Mouse (Mus musculus): ENCODE measurements around the gene Gm49325. TPM values are rescaled to one million over a fixed set of nuclear protein-coding genes. Genes with fewer than 3 reads are reported as not detected.
A peak's percentile ranks its signal among the peaks of the same experiment; 100 is the strongest.

Gm49325 gene
- polyA plus RNA-seq, 1 experiment from 2014 or later, result 8.4 TPM

- TF ChIP-seq EP300 (IDR thresholded peaks at IDR 0.05; ENCODE audit: low read depth), result no peak
- TF ChIP-seq CTCF (IDR thresholded peaks at IDR 0.05; ENCODE audit: low read depth), result no peak
- ATAC-seq (no peak), DNase-seq (no peak)
- Histone ChIP-seq H3K9me3 (ENCODE audit: low read length) (no peaks in the 10 kb centered on the region), H3K4me2 (ENCODE audit: low read depth, low read length) (peak overlapping the region; percentile 83; the same call in 1 of the 2 replicates), H3K27ac (ENCODE audit: low read depth) (0 out of 2 replicates have a peak overlapping the region, but pooled peaks have one; percentile 99), H3K9ac (replicated peaks) (no peak overlapping the region; the same call in 1 of the 2 replicates), H3K27me3 (ENCODE audit: insufficient read depth, low read length) (no peaks in the 10 kb centered on the region), H3K4me3 (ENCODE audit: low read depth, low read length) (no peak overlapping the region), H3K36me3 (replicated peaks; ENCODE audit: insufficient read depth, low read length) (peaks cover 3% of the 10 kb centered on the region; the same call in 1 of the 2 replicates), H3K4me1 (ENCODE audit: insufficient read depth) (peaks cover 25% of the 10 kb centered on the region)
- 62% methylated on average over 10 of the region's 10 CpGs for WGBS (ENCODE audit: insufficient replicate concordance)
Observed at GRCm38 (mm10) chr10:77580027-77580920, 25.7 kb upstream of the Gm49325 start.

- WGBS (ENCODE audit: insufficient replicate concordance), result 6% methylated on average over 8 of the region's 8 CpGs
- H3K9me3 ChIP-seq (ENCODE audit: low read length), result no peaks in the 10 kb centered on the region
- no peak for DNase-seq
- peak overlapping the region; percentile 99 for H3K27ac ChIP-seq (ENCODE audit: low read depth)
- H3K36me3 ChIP-seq (replicated peaks; ENCODE audit: insufficient read depth, low read length), result peaks cover 3% of the 10 kb centered on the region
- no peaks in the 10 kb centered on the region for H3K27me3 ChIP-seq (ENCODE audit: insufficient read depth, low read length)
- H3K9ac ChIP-seq (replicated peaks), result peak overlapping the region; percentile 82
- H3K4me1 ChIP-seq (ENCODE audit: insufficient read depth), result peaks cover 29% of the 10 kb centered on the region
- TF ChIP-seq CTCF (IDR thresholded peaks at IDR 0.05; ENCODE audit: low read depth) (no peak), EP300 (IDR thresholded peaks at IDR 0.05; ENCODE audit: low read depth) (no peak)
- H3K4me3 ChIP-seq (ENCODE audit: low read depth, low read length), result peak overlapping the region; percentile 73
- no peak for ATAC-seq
- H3K4me2 ChIP-seq (ENCODE audit: low read depth, low read length), result peak overlapping the region; percentile 83
Observed at GRCm38 (mm10) chr10:77581023-77581407, 25.0 kb upstream of the Gm49325 start.

GRCm38 (mm10) chr10:77581408-77582284 is 24.4 kb upstream of the Gm49325 start, which contains the start of gene Pttg1ip:
Gene Pttg1ip, plus strand, starts transcription at chr10:77581720.
- Histone ChIP-seq H3K27me3 (ENCODE audit: insufficient read depth, low read length) (no peaks in the 10 kb centered on the region), H3K9me3 (ENCODE audit: low read length) (no peaks in the 10 kb centered on the region), H3K4me1 (ENCODE audit: insufficient read depth) (peaks cover 35% of the 10 kb centered on the region), H3K27ac (ENCODE audit: low read depth) (peak within 1 kb of the TSS; percentile 99), H3K36me3 (replicated peaks; ENCODE audit: insufficient read depth, low read length) (peaks cover 3% of the 10 kb centered on the region), H3K4me3 (ENCODE audit: low read depth, low read length) (peak within 1 kb of the TSS; percentile 73), H3K9ac (replicated peaks) (peak within 1 kb of the TSS; percentile 82), H3K4me2 (ENCODE audit: low read depth, low read length) (peak within 1 kb of the TSS; percentile 83)
- under 1% methylated on average over 64 of the region's 64 CpGs for WGBS (ENCODE audit: insufficient replicate concordance)
- peak; percentile 94 for ATAC-seq
- TF ChIP-seq EP300 (IDR thresholded peaks at IDR 0.05; ENCODE audit: low read depth) (no peak), CTCF (IDR thresholded peaks at IDR 0.05; ENCODE audit: low read depth) (no peak)
- DNase-seq, result peak; percentile 97

GRCm38 (mm10) chr10:77582285-77582618 is 23.7 kb upstream of the Gm49325 start:
- peak overlapping the region; percentile 73 for H3K4me3 ChIP-seq (ENCODE audit: low read depth, low read length)
- ATAC-seq (peak; percentile 5; the same call in 1 of the 2 replicates), DNase-seq (no peak)
- H3K4me1 ChIP-seq (ENCODE audit: insufficient read depth), result peaks cover 41% of the 10 kb centered on the region
- peak overlapping the region; percentile 82 for H3K9ac ChIP-seq (replicated peaks)
- no peaks in the 10 kb centered on the region for H3K9me3 ChIP-seq (ENCODE audit: low read length)
- no peaks in the 10 kb centered on the region for H3K27me3 ChIP-seq (ENCODE audit: insufficient read depth, low read length)
- peak overlapping the region; percentile 99 for H3K27ac ChIP-seq (ENCODE audit: low read depth)
- 6% methylated on average over 8 of the region's 8 CpGs for WGBS (ENCODE audit: insufficient replicate concordance)
- H3K36me3 ChIP-seq (replicated peaks; ENCODE audit: insufficient read depth, low read length), result peaks cover 4% of the 10 kb centered on the region
- TF ChIP-seq EP300 (IDR thresholded peaks at IDR 0.05; ENCODE audit: low read depth) (no peak), CTCF (IDR thresholded peaks at IDR 0.05; ENCODE audit: low read depth) (no peak)
- H3K4me2 ChIP-seq (ENCODE audit: low read depth, low read length), result peak overlapping the region; percentile 83

- 37% methylated on average over 10 of the region's 10 CpGs for WGBS (ENCODE audit: insufficient replicate concordance)
- Histone ChIP-seq H3K4me3 (ENCODE audit: low read depth, low read length) (peak overlapping the region; percentile 19; the same call in 1 of the 2 replicates), H3K36me3 (replicated peaks; ENCODE audit: insufficient read depth, low read length) (peaks cover 10% of the 10 kb centered on the region), H3K4me1 (ENCODE audit: insufficient read depth) (peaks cover 57% of the 10 kb centered on the region), H3K4me2 (ENCODE audit: low read depth, low read length) (peak overlapping the region; percentile 83), H3K27me3 (ENCODE audit: insufficient read depth, low read length) (no peaks in the 10 kb centered on the region), H3K9me3 (ENCODE audit: low read length) (no peaks in the 10 kb centered on the region), H3K9ac (replicated peaks) (peak overlapping the region; percentile 26; the same call in 1 of the 2 replicates), H3K27ac (ENCODE audit: low read depth) (peak overlapping the region; percentile 99; the same call in 1 of the 2 replicates)
- DNase-seq, result peak; percentile 34
- TF ChIP-seq EP300 (IDR thresholded peaks at IDR 0.05; ENCODE audit: low read depth), result peak; percentile 52
- TF ChIP-seq CTCF (IDR thresholded peaks at IDR 0.05; ENCODE audit: low read depth), result no peak
- peak; percentile 3; the same call in 1 of the 2 replicates for ATAC-seq
Observed at GRCm38 (mm10) chr10:77583795-77584422, 22.1 kb upstream of the Gm49325 start.
